Mouse (Mus musculus) frontal cortex, adult 2 months (tissue): ENCODE measurements around the gene Svip. TPM values are rescaled to one million over a fixed set of nuclear protein-coding genes. Genes with fewer than 3 reads are reported as not detected.

ENCODE experiments used
- DNase-seq, 2 experiments: peaks; one replicate each; pipeline ENCODE4 v3.0.0; 2022; ENCODE audit warnings: low spot score in 1 of 2; ENCODE audit errors: extremely low spot score in 1 of 2
- polyA plus RNA-seq: library from polyadenylated mRNA; depleted of rRNA; stranded (reverse); fragments of >200 nt; gene quantifications from 2 replicates; pipeline ENCODE4 v1.2.3, GENCODE M21; 2012; rRNA removed

Svip gene
- 39.0 and 40.0 TPM in 2 replicates for polyA plus RNA-seq

DNA sequence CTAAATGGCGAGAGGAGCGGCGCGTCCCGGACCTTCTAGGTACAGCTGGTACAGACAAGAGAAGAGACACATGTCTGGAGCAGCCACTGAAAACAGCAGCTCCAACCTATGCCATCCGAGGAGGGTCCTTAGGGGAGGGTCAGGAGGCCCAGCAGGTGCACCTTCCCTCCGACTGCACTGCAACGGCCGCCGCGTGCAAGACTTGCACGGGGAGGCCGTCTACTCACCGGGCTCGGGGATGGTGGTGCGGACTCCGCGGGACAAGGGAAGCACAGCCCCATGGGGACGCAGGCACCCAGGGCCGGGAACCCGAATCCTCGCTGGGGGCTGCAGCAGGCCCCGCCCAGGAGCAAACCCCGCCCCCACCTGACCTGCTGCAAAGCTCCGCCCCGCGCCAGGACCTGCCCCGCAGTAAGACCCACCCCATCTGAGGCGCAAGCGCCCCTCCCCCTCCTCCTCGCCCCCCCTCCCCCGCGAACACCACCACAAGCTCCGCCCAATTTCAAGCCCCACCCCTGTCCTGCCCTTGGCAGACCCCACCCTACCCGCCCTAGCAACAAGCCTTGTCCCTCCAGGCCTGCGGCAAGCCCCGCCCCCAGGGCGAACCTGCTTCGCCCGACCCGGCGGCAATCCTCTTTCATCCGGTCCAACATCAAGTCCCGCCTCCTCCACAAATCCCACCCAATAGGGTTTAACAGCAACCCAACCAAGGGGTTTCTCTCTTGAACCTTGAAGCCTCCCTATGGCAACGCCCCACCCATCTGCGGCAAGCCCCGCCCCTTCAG lies at the start of gene Svip:
Svip (minus strand) TSS at position 508 of the 785 bp plus-strand sequence.
- DNase-seq, result peak; percentile 95 to 97

DNA sequence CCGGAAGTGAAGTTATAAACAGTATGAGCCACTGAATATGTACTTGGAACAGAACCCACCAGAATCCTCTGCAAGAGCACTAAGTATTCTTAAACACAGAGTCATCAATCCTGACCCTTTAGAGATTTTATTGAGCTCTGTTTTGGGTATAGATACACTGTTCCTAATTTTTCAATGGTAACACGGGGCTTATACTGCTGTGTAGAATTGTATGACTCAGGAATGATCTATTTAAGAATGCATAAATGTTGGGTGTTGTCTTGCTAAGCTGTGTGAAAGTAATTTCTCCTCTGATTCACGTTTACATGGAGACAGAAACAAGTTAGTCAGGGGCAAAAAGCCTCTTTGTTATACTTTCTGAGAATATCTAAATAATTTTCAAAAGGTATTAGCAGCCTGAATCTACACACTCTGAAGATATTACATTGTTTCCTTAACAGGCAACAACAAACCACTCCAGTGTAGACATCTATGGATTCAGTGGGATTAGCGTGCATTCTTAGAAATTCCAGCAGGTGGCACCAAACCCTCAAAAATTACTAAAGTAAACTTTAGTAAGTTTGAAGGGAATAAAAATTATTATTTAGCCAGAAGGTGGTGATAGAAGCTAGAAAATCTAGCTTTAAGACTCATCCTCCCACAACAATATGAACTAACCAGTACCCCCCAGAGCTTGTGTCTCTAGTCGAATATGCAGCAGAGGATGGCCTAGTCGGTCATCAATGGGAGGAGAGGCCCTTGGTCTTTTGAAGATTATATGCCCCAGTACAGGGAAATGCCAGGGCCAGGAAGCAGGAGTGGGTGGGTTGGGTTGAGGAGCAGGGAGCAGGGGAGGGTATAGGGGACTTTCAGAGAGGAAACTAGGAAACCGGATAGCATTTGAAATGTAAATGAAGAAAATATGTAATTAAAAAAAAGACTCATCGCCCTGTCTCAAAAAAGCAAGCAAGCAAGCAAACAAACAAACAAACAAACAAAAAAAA lies 32.1 kb upstream of the Svip start:
- DNase-seq, result peak; percentile 14 to 85

DNA sequence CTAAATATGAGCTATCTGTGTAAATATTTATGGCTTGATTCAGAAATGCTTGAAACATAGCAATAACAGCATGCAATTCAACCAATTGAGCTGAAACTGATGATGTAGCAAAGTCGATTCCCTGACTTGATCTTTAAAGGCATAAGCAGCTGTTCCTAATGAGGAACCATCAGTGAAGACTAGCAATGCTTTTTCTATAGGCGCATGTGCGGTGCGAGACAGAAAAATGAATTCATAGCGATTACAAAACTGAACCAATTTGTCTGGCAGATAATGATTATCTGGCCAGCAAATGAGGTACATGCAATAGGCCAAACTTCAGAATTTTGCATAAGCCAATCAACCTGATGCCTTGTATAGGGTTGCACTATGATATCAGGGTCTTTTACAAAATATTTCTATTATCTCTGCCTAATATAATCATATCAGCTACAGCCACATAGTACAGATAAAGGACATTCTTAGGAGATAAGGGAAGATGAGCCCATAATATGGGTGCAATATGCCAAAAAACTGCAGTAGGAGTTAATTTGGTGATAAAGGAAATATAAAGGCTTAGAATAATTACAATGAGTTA lies 18.3 kb upstream of the Svip start:
- no peak for DNase-seq

- DNase-seq, result no peak
These were observed 16.2 kb upstream of the Svip start for GRCm38 (mm10) chr7:52022039-52022438.

DNA sequence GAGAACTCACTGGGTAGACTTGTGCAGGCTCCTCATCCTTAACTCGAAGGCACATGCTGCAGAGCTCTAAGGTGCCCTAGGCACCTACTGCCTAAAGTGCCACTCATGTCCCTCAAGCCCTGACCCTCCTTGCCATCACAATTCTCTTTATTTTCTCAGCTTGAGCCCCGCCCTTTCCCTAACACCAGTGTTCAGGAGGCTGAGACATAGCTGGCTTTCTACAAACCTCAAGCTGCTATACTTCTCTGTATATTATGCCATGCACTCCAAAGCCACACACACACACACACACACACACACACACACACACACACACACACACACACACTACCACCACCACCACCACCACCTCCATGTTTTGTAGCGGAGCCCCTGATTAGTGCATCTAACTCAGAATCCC lies 9.8 kb upstream of the Svip start, which contains the start of gene 1700015G11Rik:
1700015G11Rik (minus strand) TSS at position 101 of the 400 bp plus-strand sequence.
- no peak for DNase-seq

- no peak for DNase-seq
These were observed 9.4 kb upstream of the Svip start for GRCm38 (mm10) chr7:52015180-52015579.

GRCm38 (mm10) chr7:52013457-52013856 lies 7.6 kb upstream of the Svip start:
- no peak for DNase-seq

DNA sequence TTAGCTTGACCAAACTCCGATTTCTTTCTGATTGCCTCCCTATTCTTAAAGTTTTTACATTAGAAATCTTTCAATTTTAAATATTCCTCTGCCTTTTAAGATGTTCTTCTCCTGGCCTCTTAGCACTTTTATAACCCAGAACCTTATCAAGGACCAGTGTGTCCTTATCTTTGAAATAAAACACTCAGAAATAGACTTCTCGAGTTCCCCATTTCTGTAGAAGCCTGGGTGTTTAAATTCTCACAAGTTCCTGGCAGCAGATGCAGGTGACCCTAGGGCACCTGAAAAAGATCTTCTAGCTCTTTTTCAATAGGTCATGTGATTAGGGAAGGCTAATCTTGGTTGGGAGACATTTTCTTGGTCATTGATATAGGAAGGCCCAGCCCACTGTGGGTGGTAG lies 1.3 kb upstream of the Svip start:
- no peak for DNase-seq

DNA sequence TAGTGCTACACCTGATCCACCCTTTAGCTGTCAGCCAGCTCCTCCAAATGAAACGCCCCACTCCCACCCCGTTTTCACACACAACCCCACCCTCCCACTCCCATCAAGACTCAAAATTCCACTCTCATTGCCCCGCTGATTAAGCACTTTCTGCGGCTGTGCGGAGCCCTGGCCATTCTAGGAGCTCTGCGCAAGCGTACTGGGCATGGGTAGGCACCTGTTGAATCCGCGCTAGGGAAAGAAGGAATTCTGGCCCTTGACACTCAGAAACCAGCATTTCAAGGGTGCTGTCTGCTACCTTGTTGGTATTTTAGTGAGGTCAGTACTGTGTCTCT lies 445 bp upstream of the Svip start:
- DNase-seq, result no peak

- DNase-seq, result no peak
These were observed 14.8 kb downstream of the Svip start for GRCm38 (mm10) chr7:51991020-51991419.

DNA sequence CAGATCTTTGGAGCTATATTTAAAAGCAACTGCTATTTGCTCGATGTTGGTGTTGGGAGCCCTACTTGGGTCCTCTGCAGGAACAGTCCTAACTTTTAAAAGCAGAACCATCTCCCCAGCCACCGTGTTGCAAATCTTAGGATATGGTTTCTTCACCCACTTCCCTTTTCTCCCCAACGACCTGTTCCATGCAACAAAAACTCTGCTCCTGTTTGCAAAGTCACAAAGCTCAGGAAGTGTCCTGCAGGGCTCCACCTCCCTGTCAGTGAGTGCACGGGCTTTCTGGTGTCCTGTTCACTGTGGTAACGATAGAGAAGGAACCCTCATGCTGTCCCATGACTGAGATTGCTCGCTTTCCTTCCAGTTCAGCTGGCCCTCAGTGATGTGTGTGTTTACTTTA lies 18.9 kb downstream of the Svip start:
- no peak for DNase-seq

- DNase-seq, result no peak
These were observed 20.1 kb downstream of the Svip start for GRCm38 (mm10) chr7:51985763-51986162.

- DNase-seq, result peak; percentile 42 to 61
These were observed 23.5 kb downstream of the Svip start for GRCm38 (mm10) chr7:51982303-51982702.

DNA sequence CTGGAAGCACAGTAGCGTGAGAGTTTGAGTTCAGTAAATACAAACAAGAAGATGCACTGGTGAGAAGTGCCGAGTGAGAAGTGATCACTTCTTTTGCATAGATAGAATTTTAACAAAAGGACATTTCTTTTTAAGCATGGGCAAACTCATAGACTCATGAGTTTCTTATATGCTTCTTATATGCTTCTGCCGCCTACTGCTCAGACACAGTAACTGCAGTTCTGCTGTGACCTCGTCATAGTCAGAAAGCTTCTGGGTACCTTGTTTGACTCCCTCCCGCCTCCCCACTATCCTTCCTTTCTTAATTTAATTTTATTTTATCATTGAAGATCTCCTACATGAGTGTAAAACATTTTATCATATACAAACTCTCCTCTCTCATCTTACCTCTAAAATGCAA lies 26.5 kb downstream of the Svip start:
- DNase-seq, result peak in 1 of 2 experiments; percentile 31

- DNase-seq, result no peak
These were observed 30.6 kb downstream of the Svip start for GRCm38 (mm10) chr7:51975181-51975580.

DNA sequence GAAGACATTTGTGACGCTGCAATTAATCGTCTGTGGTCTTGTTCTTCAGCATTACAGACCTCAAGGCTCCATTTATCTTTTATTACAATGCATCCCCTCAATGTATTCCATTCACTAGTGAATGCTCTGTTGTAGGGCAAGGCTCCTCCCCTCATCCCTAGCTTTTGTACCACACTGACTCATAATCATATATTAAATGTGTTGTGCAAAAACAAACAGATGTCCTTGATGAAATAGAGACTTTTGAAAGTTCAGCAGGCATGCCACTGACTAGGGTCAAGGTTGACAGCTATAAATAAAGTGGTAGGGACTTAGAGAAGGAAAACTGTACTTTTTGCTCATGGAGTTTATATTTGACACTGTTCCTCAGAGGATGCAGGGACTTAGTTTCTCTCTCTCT lies 32.3 kb downstream of the Svip start:
- DNase-seq, result no peak

DNA sequence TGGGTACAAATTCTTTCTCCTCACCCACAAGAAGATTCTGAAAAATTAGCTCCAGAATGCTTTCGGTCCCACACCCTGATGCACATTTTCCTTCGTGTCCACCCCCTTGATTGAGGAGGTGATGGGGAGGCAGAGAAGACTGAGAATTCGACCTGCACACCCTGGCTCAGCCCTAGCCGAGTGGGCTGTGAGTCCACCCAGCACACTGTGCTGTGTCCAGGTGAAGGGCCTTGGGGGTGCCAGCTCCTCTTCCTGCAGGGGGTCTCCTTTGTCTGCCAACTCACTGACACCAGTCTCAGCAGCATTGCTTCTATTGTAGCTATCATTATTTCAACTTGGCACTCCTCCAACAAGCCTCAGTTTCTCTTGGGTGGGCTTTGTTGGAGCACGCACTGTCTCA lies 32.7 kb downstream of the Svip start:
- no peak for DNase-seq

DNA sequence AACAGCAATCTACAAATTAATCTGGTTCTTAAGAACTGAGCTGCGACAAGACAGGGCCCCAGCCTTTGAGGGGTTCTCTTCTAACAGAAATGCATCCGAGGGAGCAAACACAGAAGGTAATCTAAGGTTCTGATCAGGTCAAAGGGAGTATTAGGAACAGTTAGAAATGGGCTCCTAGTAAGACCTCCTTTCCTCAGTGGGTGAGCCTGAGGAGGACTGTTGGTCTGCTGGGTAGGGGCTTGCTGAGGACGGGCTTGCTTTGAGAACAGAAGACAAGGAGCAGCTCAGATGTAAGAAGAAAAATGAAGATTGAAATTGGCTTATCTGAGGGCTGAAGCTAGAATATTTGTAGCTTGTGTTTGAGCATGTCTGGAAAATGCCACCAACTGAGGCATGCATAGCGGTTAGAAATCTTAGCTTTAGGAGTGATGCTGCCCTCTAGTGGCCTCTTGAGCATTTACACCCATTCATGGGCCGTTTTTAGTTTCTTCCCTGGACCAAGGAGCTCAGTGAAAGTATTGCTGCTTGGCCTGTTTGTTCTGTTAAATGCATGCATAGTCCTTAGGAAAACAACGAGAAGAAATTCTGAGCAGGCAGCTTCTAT lies 33.5 kb downstream of the Svip start:
- peak in 1 of 2 experiments; percentile 79 for DNase-seq

DNA sequence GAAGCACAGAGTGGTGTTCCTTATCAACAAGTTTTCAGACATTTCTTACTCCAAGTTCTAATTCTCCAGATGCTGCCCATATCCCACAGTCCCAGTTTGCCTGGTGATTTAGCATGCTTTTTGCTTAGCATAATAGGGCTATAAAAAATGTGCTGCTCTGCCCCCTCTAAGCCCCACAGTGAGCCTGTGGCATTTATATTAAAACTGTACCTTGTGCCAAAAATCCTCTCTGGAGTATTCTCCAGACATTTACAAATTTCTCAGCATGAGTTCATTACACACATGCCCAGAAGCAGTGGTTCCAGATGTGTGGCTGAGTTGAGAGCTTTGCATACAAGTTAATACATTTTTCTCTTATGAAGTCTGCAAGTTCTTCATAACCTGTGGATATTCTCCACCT lies 36.4 kb downstream of the Svip start:
- no peak for DNase-seq

DNA sequence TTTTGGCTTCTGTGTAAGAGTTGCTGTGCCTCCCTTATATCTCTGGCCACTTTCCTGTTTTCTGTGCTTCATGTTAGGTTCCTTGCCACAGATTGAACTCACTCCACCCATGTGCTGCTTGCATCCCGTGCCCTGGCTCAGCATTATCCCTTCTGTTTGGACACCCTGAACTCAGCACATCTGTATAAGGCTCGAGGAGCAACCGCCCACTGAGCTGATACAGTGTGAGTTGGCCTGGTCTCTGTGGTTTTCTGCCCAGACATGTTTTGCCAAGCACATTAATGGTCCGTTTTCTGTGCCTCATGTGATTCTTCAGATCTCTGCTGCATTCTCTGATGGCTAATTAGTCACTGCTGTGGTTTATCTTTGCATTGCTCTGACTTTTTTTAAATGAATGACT lies 38.2 kb downstream of the Svip start:
- no peak for DNase-seq

- peak; percentile 37 to 74 for DNase-seq
These were observed 41.1 kb downstream of the Svip start for GRCm38 (mm10) chr7:51964681-51965080.
